Mouse (Mus musculus): Measurements from ENCODE around the gene Ager.

The Ager gene

DNA sequence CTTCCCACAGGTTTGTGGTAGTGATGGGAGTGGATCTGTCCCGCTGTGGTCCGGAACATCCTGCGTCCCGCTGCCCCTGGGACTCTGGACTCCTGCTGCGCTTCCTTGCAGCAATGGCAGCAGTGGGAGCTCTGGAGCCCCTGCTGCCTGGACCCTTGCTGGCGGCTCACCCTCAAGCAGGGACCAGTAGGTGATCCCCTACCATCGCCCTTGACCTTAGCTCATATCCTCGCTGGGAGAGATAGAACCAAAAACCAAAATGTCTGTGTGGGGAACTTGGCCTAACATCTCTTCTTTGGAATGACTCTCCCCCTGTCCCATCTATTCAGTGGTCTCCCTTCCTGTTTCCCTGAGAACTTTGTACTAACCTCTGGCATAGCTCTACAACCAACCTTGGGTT lies 13.8 kb upstream of the Ager start:
- no peak for DNase-seq (ENCODE audit: extremely low read depth, insufficient read length, low spot score)

DNA sequence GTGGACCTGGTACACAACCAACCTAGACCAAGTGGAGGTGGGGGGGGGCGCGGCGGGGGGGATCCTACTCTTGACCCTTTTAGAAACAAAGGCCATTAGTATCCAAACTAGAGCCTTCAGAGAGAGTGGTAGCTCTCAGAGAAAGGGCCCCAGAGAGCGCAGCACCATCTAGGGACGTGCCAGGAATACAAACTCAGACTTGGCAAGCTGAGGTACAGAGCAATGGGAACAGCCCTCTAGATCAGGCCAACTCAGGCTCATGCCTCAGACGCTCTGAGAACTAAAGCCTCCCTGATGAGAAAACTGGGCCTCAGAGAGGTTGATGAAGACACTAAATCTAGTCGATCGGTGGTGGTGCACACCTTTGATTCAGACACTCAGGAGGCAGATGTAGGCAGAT lies 12.5 kb upstream of the Ager start:
- DNase-seq (ENCODE audit: extremely low read depth, insufficient read length, low spot score), result no peak

DNA sequence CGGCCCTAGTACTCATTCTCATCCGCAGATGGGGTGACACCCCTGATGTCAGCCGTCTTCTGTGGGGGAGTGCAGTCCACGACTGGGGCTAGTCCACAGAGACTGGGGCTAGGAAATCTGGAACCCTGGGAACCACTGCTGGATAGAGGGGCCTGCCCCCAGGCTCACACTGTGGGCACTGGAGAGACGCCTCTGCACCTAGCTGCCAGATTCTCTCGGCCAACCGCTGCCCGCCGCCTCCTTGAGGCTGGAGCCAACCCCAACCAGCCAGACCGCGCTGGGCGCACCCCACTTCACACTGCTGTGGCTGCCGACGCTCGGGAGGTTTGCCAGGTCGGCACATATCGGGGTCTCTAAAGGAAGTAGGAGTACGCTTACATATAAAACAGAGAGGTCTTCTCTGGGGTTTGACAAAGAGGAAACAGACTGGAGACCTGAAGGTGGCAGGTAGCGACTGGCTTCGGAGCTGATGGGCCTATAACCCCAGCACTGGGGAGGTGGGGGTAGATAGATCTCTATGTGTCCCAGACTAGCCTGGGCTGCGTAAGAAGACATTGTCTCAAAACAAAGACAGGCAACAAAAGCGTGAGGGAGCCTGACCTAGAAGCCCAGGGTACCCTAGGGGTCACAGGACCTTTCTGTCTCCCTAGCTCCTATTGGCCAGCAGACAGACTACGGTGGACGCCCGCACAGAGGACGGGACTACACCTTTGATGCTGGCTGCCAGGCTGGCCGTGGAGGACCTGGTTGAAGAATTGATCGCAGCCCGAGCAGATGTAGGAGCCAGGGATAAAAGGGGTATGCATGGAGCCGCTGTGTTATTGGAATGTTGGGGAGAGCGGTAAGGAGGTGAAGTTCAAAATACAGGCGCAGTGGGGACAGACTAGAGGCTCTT lies 11.5 kb upstream of the Ager start:
- DNase-seq (ENCODE audit: extremely low read depth, insufficient read length, low spot score), result no peak

DNA sequence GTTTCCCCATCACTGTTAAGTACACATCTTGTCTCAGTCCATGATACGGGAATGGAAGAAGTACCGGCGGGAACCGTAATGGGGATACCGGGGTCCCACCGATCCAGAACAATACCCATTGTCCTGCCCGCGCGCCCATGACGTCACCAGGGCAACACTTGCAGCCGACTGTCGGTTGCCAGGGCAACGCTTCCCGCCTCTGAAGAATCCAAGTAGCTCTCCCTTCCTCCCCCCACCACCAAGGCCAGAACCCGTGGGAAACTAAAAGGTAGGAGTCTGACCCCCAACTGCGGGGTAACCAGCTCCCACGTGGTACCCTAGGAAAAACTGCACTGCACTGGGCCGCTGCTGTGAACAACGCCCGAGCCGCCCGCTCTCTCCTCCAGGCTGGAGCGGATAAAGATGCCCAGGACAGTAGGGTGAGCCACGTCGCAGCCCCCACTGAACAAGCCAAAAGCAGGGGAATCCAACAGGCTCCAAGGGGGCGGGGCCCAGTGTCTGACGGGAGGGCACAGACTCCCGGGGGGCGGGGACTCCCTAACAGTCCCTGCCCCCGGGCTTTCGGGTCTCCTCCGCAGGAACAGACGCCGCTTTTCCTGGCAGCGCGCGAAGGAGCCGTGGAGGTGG lies 10.8 kb upstream of the Ager start:
- DNase-seq (ENCODE audit: extremely low read depth, insufficient read length, low spot score), result peak; percentile 67

DNA sequence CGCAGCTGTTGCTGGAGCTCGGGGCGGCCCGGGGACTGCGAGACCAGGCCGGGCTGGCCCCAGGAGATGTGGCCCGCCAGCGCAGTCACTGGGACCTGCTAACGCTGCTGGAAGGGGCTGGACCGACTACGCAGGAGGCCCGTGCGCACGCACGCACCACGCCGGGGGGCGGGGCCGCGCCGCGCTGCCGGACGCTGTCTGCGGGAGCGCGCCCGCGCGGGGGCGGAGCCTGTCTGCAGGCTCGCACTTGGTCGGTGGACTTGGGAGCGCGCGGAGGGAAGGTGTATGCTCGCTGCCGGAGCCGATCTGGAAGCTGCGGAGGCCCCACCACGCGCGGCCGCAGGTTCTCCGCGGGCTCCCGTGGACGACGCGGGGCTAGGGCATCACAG lies 10.2 kb upstream of the Ager start:
- peak; percentile 97 for DNase-seq (ENCODE audit: extremely low read depth, insufficient read length, low spot score)

DNA sequence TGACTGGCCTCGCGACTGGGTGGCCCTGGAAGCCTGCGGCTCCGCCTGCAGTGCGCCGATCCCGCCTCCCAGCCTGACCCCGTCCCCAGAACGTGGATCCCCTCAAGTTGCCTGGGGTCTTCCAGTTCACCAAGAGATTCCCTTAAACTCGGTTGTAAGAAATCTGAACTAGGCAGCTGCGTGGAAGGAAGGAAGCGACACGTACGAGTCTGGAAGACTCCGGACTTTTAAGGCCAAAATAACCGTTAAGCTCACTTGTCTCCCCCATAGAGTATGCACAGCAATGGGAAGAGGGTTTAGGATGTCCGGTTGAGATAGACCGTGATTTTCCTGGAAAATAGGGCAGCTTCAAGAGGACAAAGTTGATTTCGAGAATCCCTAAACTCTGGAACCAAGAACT lies 9.8 kb upstream of the Ager start:
- no peak for DNase-seq (ENCODE audit: extremely low read depth, insufficient read length, low spot score)

DNA sequence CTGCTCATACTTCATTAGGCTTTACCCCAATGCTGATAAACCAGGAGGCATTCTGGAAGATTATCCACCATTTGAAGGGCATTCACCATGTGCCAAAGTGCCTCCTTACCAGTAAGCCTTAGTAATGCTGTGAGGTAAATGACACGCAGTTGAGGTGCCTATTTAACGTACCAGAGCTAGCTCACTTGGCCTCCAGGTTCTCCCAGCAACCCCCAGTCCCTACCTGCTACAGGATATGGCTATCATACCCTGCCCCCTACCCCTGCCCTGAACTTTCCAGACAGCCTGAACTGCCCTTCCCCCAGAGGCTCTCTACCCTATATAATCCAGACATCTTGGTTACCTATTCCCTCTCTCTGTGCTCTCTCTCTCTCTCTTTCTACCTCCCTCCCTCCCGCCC lies 8.9 kb upstream of the Ager start:
- no peak for DNase-seq (ENCODE audit: extremely low read depth, insufficient read length, low spot score)

DNA sequence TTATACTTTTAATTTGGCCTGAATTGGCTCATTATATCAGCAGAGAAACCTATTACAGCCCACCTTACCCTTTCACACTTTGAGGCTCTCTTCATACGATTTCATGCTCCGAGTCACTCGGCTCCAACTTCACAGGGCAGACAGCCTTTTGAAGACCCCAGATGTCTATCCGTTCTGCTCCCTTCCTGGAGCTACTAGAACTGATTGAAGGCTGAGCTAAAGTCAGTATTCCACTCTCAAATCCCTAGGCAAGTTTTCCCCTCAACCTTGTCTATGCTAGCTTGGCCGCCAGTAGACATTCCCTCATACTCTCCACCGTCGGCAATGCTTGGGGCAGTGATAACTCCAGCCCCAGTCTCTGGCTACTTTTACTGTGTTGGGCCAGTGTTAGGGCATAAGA lies 8.5 kb upstream of the Ager start:
- no peak for DNase-seq (ENCODE audit: extremely low read depth, insufficient read length, low spot score)

DNA sequence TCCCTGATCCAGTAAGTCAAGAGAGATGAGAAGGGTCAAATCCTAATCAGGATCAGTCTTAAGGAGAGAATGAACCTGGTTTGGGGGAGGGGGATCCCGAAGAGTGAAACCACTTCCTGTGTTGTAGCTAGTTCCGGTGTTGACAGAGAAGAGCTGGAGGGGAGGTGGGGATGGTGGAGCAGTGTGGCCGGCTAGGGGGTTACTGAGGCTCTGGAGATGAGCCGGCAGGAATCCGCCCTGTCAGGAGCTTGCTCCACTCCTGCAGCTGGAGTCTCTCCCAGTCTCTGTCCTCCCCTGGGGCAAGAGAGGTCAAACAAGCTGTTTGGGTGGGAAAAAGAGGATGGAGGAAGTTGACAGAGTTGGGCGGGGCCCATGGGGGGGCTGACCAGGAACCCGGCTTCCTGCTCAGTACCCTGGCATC lies 8.0 kb upstream of the Ager start, which contains the start of gene Gpsm3:
Gpsm3 (plus strand) TSS at position 126 of the 421 bp plus-strand sequence.
- no peak for DNase-seq (ENCODE audit: extremely low read depth, insufficient read length, low spot score)

DNA sequence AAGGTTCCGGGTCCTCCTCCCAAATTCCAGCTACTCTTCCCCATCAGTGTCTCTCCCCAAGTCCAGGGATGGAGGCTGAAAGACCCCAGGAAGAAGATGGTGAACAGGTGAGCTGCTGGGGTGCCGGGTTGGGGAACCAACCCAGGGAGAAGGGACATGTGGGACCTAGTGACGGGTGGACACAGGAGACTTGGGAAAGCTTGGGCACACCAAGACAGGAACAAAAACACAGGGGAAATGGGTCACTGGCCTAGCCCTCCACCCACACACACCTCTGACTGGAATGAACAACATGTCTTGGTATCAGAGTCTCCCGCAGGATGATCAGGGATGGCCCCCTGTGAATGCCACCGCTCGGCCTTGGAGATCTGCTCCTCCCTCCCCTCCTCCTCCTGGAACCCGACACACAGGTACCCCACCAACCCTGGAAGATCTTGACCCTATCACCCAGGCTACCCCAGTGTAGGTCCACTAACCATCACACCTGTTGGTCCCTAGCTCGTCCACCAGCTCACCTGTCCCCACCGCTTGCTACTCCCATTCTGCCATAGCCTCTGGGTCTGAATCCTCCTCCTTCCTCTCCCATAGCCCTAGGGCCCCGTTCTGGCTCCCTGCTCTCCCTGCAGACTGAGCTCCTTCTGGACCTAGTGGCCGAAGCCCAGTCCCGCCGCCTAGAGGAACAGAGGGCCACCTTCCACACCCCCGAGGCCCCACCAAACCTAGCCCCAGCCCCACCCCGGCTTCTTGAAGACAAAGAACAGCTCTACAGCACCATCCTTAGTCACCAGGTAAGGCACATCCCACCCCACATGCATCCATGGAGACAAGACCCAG lies 7.3 kb upstream of the Ager start:
- DNase-seq (ENCODE audit: extremely low read depth, insufficient read length, low spot score), result no peak

DNA sequence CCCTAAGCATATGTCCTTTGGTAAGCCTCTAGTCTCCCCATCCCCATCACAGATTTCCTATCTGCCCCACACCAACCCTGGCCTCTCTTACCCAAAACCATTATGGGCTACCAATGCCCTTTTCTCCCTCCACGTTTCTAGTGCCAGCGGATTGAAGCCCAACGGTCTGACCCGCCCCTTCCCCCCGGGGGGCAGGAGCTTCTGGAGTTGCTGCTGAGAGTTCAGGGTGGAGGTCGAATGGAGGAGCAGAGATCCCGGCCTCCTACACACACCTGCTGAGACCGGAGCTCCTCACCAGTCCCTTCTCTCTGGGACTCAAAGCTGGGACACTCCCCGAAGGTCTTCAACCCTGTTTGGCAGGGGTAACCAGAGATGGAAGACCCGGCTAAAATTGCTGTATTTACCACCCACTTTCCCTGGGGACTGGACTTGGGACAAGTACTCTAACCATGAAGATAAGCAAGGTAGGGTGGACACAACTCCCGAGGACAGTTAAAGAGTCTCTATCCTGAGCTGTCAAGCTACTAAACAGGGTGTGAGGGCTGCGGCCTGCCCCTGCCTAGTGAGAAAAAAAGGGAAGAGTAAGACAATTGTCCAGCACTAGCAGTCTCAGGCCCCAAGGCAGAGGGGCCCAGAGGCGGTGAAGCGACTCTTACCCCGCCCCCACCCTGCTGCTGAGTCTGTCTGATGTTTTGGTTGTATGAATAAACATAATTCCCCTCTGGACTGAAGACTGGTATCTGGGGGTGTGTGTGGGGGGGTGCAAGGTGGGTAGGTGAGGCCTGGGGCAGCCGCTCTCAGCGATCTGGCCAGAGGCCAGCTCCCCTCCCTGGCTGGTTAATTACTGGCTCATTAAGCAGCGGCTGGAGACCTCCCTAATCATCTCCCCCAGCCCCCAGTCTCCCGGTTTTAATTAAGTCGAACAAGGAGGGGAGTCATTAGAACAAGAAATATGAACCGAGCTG lies 6.4 kb upstream of the Ager start, which contains the start of gene Pbx2:
Pbx2 (plus strand) TSS at position 238 of the 965 bp plus-strand sequence.
- no peak for DNase-seq (ENCODE audit: extremely low read depth, insufficient read length, low spot score)

DNA sequence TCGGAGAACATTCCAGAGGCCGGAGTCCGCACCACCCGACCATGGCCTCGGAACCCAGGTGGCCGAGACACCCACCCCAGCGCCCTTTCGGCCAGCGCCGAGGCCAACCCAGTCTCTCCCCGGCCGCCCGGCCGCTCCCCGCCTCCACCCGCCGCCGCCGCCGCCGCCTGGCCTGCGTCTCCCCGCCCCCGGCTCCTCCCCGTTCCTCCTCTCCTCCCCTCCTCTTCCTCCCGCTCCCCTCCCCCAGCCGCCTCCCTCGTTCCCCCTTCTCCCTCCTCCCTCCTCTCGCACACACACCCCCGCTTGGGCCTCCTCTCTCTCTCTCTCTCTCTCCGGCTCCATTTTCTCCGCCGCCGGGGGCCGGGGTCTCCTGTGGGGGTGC lies 5.7 kb upstream of the Ager start:
- peak; percentile 78 for DNase-seq (ENCODE audit: extremely low read depth, insufficient read length, low spot score)

DNA sequence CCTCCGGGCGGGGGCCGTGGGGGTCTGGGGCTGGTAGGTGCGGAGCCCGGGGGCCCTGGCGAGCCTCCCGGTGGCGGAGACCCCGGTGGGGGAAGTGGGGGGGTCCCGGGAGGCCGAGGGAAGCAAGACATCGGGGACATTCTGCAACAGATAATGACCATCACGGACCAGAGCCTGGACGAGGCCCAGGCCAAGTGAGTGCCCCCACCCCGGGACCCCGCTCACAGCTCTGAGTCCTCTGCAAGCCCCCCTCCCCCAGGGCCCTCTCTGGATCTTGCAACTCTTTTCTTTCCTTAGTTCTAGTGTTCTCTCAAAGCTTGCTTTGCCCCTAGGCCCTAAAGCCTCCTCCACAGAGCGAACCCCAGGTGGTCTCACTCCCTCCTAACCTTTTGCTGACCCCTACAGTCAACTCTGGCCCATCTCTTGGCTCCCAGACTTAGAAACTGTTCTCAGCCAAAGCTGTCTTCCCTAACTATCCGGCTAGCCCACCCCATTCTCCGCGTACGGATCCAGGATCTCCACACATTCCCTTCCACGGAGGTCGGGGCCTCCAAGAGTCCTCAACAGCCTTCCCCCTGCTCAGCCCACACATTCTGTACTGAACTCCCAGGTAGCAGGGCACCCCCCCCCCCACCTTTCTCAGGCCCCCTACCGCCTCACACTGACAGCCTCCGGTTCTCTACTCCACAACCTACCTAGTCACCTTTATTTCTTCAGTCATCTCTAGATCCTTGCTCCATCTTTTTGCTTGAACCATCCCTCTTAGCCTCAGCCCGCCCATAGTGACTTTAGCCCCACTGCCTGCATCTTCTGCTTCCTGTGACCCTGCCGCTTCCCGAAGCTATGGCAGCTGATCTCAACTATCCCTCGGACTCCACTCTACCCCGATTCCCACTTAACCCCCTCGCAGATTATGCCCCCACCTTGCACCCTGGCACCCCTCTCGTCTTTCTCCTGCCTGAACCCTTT lies 4.8 kb upstream of the Ager start:
- no peak for DNase-seq (ENCODE audit: extremely low read depth, insufficient read length, low spot score)

DNA sequence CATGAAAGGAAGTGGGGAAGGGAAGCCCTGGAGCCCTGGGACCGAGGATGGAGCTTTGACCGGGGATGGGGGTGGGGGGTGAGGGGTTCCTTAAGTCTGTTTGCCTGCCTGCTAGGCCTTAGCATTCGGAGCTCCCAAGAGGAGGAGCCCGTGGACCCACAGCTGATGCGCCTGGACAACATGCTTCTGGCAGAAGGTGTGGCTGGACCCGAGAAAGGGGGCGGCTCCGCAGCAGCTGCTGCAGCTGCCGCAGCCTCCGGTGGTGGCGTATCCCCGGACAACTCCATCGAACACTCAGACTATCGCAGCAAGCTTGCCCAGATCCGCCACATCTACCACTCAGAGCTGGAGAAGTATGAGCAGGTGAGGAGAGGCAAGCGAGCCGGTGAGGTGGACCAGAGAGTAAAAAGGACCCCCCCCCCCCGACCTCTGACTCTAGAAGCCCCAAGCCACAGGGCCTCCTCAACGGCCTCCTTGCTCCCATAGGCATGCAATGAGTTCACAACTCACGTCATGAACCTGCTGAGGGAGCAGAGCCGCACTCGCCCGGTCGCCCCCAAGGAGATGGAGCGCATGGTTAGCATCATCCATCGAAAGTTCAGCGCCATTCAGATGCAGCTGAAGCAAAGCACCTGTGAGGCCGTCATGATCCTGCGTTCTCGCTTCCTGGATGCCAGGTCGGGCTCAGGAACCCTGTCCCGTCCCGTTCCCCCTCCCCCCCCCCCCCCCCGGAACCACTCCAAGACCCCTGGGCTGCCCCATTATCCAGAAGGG lies 3.7 kb upstream of the Ager start:
- no peak for DNase-seq (ENCODE audit: extremely low read depth, insufficient read length, low spot score)

DNA sequence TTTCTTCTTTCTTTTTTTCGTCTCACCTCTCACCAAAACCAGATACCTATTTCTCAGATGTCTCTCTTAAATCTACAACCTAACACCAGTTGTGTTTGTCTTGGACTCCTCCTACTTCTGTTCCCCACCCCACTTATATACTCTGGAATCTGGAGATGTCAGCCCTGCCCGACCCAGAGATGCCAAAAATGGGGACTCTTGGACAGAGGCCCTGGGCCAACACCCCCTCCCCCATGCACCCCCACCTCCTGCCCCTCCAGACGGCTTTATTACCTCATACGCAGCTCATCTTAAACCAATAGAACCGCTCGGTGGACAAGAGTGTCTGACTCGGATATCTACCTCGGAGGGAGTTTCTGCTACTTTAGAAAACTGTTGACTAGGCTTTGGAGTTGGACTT lies 1.6 kb upstream of the Ager start:
- no peak for DNase-seq (ENCODE audit: extremely low read depth, insufficient read length, low spot score)

DNA sequence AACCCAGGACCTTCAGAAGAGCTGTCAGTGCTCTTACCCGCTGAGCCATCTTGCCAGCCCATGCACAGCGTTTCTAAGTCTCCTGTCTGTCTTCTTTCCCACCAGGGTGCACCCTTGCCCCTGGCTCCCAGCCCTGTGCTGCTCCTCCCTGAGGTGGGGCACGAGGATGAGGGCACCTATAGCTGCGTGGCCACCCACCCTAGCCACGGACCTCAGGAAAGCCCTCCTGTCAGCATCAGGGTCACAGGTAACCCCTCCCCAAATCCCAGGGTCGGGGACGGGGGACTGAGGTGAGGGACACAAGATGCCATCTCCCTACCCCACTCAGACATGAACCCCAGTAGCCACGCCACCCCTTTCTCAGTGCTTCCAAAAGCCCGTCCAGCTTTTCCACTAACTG lies 2.2 kb downstream of the Ager start:
- DNase-seq (ENCODE audit: extremely low read depth, insufficient read length, low spot score), result no peak

DNA sequence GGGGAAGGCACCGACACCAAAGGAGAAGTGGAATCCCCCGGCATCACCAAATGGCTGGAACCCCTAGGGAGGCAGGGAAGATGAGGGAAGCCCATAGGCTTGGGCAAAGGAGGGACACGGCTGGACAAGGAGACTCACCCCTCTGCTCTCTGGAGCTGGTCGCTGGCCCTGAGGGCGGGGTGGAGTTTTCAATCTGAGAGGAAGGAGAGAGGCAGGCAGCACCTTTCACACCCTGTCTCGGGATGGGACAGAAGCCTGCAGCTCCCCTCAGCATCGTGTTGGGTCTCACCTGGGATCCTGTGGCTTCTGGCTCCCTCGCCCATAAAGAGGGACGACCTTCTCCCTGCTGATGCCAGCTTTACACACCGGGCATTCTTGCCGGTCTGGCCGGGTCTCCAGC lies 4.1 kb downstream of the Ager start:
- DNase-seq (ENCODE audit: extremely low read depth, insufficient read length, low spot score), result no peak

DNA sequence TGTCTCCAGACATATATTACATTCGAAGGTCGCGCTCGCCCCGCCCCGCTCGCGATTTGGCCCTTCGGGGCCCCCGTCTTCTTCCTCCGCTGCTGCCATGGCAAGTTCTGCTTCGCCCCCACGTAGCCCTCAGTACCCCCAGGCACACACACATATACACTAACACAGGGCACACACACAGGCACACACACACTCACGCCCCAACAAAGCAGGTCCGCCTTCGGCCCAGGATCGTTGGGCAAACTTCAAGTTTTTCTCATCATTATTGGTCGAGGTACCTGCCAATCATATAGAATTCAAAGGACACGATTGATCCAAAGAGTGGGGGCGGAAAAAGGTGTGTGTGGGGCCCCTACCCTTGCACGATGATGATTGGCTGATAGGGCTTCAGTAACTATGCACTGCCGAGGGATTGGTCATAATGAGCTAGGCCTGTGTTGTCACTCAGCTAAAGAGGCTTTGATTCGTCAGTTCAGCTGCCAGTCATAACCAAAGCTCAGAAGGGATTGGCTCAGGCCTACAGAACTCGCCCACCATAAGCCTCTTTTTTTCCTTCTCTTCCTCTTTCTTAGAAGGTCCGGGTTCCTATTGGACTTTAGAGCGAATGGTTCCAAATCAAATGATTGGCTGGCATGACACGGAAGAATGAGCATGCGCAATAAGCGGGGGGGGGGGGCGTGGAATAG lies 5.9 kb downstream of the Ager start, which contains the start of gene Rnf5:
Rnf5 (minus strand) TSS at position 316 of the 686 bp plus-strand sequence.
- DNase-seq (ENCODE audit: extremely low read depth, insufficient read length, low spot score), result no peak
